Mouse (Mus musculus): Measurements from ENCODE around the gene Slc48a1.

The Slc48a1 gene

GRCm38 (mm10) chr15:97794268-97794667 is 15.9 kb downstream of the Slc48a1 start:
- peaks cover 18% of the 10 kb centered on the region for H3K36me3 ChIP-seq (ENCODE audit: insufficient read depth, low read length)
- no peak for TF ChIP-seq POU5F1 (IDR thresholded peaks at IDR 0.05; ENCODE audit: borderline replicate concordance, low read length)
- TF ChIP-seq CTCF (conservative IDR thresholded peaks at IDR 0.05; ENCODE audit: low read length), result peak; percentile 94
- peaks cover 13% of the 10 kb centered on the region for H3K27me3 ChIP-seq (ENCODE audit: insufficient read depth, low read length)
- H3K4me3 ChIP-seq (replicated peaks; ENCODE audit: low read length), result no peak overlapping the region
- peaks cover 23% of the 10 kb centered on the region for H3K4me1 ChIP-seq (replicated peaks; ENCODE audit: low read depth, low read length)
- no peaks in the 10 kb centered on the region for H3K9me3 ChIP-seq (ENCODE audit: low read length)

- peaks cover 27% of the 10 kb centered on the region for H3K27me3 ChIP-seq (ENCODE audit: insufficient read depth, low read length)
- peaks cover 17% of the 10 kb centered on the region for H3K4me1 ChIP-seq (replicated peaks; ENCODE audit: low read depth, low read length)
- peaks cover 13% of the 10 kb centered on the region for H3K36me3 ChIP-seq (ENCODE audit: insufficient read depth, low read length)
- TF ChIP-seq CTCF (conservative IDR thresholded peaks at IDR 0.05; ENCODE audit: low read length) (no peak), POU5F1 (IDR thresholded peaks at IDR 0.05; ENCODE audit: borderline replicate concordance, low read length) (no peak), NANOG (IDR thresholded peaks at IDR 0.05; ENCODE audit: borderline replicate concordance, low read length) (no peak)
- no peak overlapping the region for H3K4me3 ChIP-seq (replicated peaks; ENCODE audit: low read length)
- H3K9me3 ChIP-seq (ENCODE audit: low read length), result no peaks in the 10 kb centered on the region
These were observed 17.4 kb downstream of the Slc48a1 start for GRCm38 (mm10) chr15:97795559-97796235.

GRCm38 (mm10) chr15:97796674-97797310 is 18.5 kb downstream of the Slc48a1 start:
- no peaks in the 10 kb centered on the region for H3K9me3 ChIP-seq (ENCODE audit: low read length)
- peaks cover 38% of the 10 kb centered on the region for H3K27me3 ChIP-seq (ENCODE audit: insufficient read depth, low read length)
- H3K36me3 ChIP-seq (ENCODE audit: insufficient read depth, low read length), result 0 out of 2 replicates have a peak, but pooled peaks cover 5% of the 10 kb centered on the region
- H3K4me1 ChIP-seq (replicated peaks; ENCODE audit: low read depth, low read length), result peaks cover 26% of the 10 kb centered on the region
- TF ChIP-seq NANOG (IDR thresholded peaks at IDR 0.05; ENCODE audit: borderline replicate concordance, low read length) (no peak), POU5F1 (IDR thresholded peaks at IDR 0.05; ENCODE audit: borderline replicate concordance, low read length) (no peak)
- H3K4me3 ChIP-seq (replicated peaks; ENCODE audit: low read length), result no peak overlapping the region

DNA sequence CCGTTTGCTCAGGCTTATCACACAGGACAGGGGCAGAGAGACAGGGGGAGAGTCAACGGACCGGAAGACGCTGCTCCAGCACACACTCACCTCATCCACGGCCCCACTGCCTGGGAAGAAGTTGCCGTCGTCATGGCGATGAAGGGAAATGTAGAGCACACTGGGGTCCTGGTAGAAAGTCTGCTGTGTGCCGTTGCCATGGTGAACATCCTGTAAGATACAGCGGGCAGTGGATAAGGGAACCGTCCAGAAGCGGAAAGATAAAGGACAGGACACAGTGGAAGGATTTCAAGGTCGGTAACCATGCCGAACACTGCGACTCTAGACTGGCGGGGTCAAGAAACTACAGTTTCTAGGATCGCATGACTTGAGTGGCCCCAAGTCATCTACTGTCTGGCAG is 19.8 kb downstream of the Slc48a1 start:
- Histone ChIP-seq H3K27me3 (ENCODE audit: insufficient read depth, low read length) (peaks cover 46% of the 10 kb centered on the region), H3K9me3 (ENCODE audit: low read length) (no peaks in the 10 kb centered on the region), H3K4me1 (replicated peaks; ENCODE audit: low read depth, low read length) (peaks cover 39% of the 10 kb centered on the region), H3K4me3 (replicated peaks; ENCODE audit: low read length) (no peak overlapping the region), H3K36me3 (ENCODE audit: insufficient read depth, low read length) (no peaks in the 10 kb centered on the region)
- TF ChIP-seq NANOG (IDR thresholded peaks at IDR 0.05; ENCODE audit: borderline replicate concordance, low read length), result no peak
- TF ChIP-seq POU5F1 (IDR thresholded peaks at IDR 0.05; ENCODE audit: borderline replicate concordance, low read length), result no peak
- TF ChIP-seq CTCF (conservative IDR thresholded peaks at IDR 0.05; ENCODE audit: low read length), result no peak

DNA sequence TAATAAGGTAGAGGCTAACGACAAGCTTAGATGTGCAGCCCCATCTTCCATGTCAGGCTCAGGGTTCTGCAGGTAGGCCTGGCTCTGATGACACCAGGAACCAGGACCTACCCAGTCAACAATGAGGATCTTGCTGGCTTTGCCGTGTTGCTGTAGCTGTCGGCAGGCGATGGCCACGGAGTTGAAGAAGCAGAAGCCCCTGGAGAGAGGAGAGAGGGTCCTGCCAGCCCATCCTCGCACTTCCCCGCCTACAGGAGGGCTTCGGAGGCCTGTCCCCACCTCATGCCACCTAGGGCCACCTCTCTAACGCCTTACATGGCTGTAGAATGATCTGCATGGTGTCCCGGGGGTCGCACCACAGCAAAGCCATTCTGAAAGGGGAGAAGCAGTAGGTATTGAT is 21.1 kb downstream of the Slc48a1 start:
- no peak for TF ChIP-seq POU5F1 (IDR thresholded peaks at IDR 0.05; ENCODE audit: borderline replicate concordance, low read length)
- TF ChIP-seq NANOG (IDR thresholded peaks at IDR 0.05; ENCODE audit: borderline replicate concordance, low read length), result no peak
- TF ChIP-seq CTCF (conservative IDR thresholded peaks at IDR 0.05; ENCODE audit: low read length), result no peak
- Histone ChIP-seq H3K27me3 (ENCODE audit: insufficient read depth, low read length) (peaks cover 46% of the 10 kb centered on the region), H3K9me3 (ENCODE audit: low read length) (no peaks in the 10 kb centered on the region)

GRCm38 (mm10) chr15:97800853-97801252 is 22.5 kb downstream of the Slc48a1 start:
- H3K9me3 ChIP-seq (ENCODE audit: low read length), result no peaks in the 10 kb centered on the region
- no peak for TF ChIP-seq NANOG (IDR thresholded peaks at IDR 0.05; ENCODE audit: borderline replicate concordance, low read length)
- TF ChIP-seq CTCF (conservative IDR thresholded peaks at IDR 0.05; ENCODE audit: low read length), result no peak
- TF ChIP-seq POU5F1 (IDR thresholded peaks at IDR 0.05; ENCODE audit: borderline replicate concordance, low read length), result no peak
- H3K4me3 ChIP-seq (replicated peaks; ENCODE audit: low read length), result peak overlapping the region; percentile 51; the same call in 1 of the 2 replicates
- H3K36me3 ChIP-seq (ENCODE audit: insufficient read depth, low read length), result no peaks in the 10 kb centered on the region
- peaks cover 46% of the 10 kb centered on the region for H3K27me3 ChIP-seq (ENCODE audit: insufficient read depth, low read length)
- H3K4me1 ChIP-seq (replicated peaks; ENCODE audit: low read depth, low read length), result peaks cover 34% of the 10 kb centered on the region

More for the DNA sequence above, 21.1 kb downstream of the Slc48a1 start:
- Histone ChIP-seq H3K4me1 (replicated peaks; ENCODE audit: low read depth, low read length) (peaks cover 38% of the 10 kb centered on the region), H3K4me3 (replicated peaks; ENCODE audit: low read length) (no peak overlapping the region), H3K36me3 (ENCODE audit: insufficient read depth, low read length) (no peaks in the 10 kb centered on the region)

DNA sequence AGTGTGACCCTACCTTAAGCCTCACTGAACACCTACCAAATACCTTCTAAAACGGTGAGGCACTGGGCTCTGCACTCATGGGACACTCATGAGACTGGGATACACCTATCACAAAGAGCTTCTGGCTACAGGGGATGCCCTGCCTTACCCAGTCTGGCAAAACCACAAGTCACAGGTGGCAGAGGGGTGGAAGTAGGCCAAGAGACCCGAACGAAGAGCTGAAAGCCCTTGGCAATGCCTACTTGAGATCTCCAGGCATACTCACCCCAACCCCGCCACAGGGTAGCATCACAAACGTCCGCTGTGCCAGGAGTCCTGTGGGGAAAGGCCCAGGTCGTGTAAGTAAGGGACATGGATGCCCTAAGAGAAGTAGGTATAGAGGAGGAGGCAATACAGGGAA is 23.5 kb downstream of the Slc48a1 start:
- peaks cover 53% of the 10 kb centered on the region for H3K27me3 ChIP-seq (ENCODE audit: insufficient read depth, low read length)
- no peaks in the 10 kb centered on the region for H3K9me3 ChIP-seq (ENCODE audit: low read length)
- TF ChIP-seq NANOG (IDR thresholded peaks at IDR 0.05; ENCODE audit: borderline replicate concordance, low read length), result no peak
- no peak for TF ChIP-seq POU5F1 (IDR thresholded peaks at IDR 0.05; ENCODE audit: borderline replicate concordance, low read length)
- no peak for TF ChIP-seq CTCF (conservative IDR thresholded peaks at IDR 0.05; ENCODE audit: low read length)
- no peaks in the 10 kb centered on the region for H3K36me3 ChIP-seq (ENCODE audit: insufficient read depth, low read length)
- peaks cover 39% of the 10 kb centered on the region for H3K4me1 ChIP-seq (replicated peaks; ENCODE audit: low read depth, low read length)
- peak overlapping the region; percentile 70; the same call in 1 of the 2 replicates for H3K4me3 ChIP-seq (replicated peaks; ENCODE audit: low read length)

- peaks cover 52% of the 10 kb centered on the region for H3K27me3 ChIP-seq (ENCODE audit: insufficient read depth, low read length)
These were observed 24.3 kb downstream of the Slc48a1 start for GRCm38 (mm10) chr15:97802575-97802974.

More at GRCm38 (mm10) chr15:97802575-97802974, 24.3 kb downstream of the Slc48a1 start:
- TF ChIP-seq NANOG (IDR thresholded peaks at IDR 0.05; ENCODE audit: borderline replicate concordance, low read length), result no peak
- TF ChIP-seq CTCF (conservative IDR thresholded peaks at IDR 0.05; ENCODE audit: low read length), result no peak
- no peak for TF ChIP-seq POU5F1 (IDR thresholded peaks at IDR 0.05; ENCODE audit: borderline replicate concordance, low read length)
- Histone ChIP-seq H3K4me1 (replicated peaks; ENCODE audit: low read depth, low read length) (peaks cover 47% of the 10 kb centered on the region), H3K9me3 (ENCODE audit: low read length) (no peaks in the 10 kb centered on the region), H3K36me3 (ENCODE audit: insufficient read depth, low read length) (no peaks in the 10 kb centered on the region), H3K4me3 (replicated peaks; ENCODE audit: low read length) (peak overlapping the region; percentile 70)
